Mouse (Mus musculus): ENCODE measurements around the gene Lrfn4. TPM values are rescaled to one million over a fixed set of nuclear protein-coding genes. Genes with fewer than 3 reads are reported as not detected.

Lrfn4 gene
- total RNA-seq, 1 experiment, result 22.8 TPM

DNA sequence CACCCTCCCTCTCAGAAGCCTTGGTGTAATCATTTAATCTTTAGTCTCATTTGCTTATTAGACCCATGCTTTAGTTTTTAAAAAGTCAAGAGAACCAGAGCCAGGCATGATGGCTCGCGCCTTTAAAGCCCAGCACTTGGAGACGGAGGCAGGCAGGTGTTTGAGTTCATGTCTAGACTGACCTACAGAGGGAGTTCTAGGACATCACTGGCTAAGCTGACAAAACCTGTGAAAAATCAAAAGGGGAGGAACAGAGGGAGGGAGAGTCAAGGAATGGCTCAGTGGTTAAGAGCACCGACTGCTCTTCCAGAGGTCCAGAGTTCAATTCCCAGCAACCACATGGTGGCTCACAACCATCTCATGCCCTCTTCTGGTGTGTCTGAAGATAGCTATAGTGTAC is 20.5 kb upstream of the Lrfn4 start:
- in situ Hi-C loops (cut with MboI; ENCODE audit: low sequenced_read_pairs in 2 of 2, unreplicated experiment in 2 of 2), result loop anchor here (25.0 kb wide), 3 partner anchors 101 to 351 kb away; partner anchors contain the start of genes Mrpl11 (in 1 of the 2) and Npas4 (in 1 of the 2)
- Histone ChIP-seq H3K36me3 (ENCODE audit: control insufficient read depth, insufficient read depth, low read length, poor library complexity, severe bottlenecking) (no peaks in the 10 kb centered on the region), H3K27ac (ENCODE audit: insufficient read depth, low read depth, low read length, poor library complexity, severe bottlenecking) (no peak overlapping the region), H3K4me1 (ENCODE audit: control insufficient read depth in 2 of 2, insufficient read depth in 2 of 2, low read length in 2 of 2, poor library complexity in 1 of 2) (no peaks in the 10 kb centered on the region), H3K9me3 (ENCODE audit: control insufficient read depth, insufficient read depth, low read depth, low read length) (no peaks in the 10 kb centered on the region), H3K9ac (ENCODE audit: insufficient read depth, low read depth, low read length, poor library complexity, severe bottlenecking) (no peak overlapping the region), H3K4me3 (ENCODE audit: insufficient read depth in 1 of 2, low read depth in 1 of 2, low read length in 2 of 2, poor library complexity in 1 of 2, severe bottlenecking in 1 of 2) (no peak overlapping the region)
- DNase-seq (ENCODE audit: low read depth, low spot score), result no peak
- TF ChIP-seq HCFC1 (IDR thresholded peaks at IDR 0.05; ENCODE audit: borderline replicate concordance, insufficient read depth, low read length), result no peak
- TF ChIP-seq ZNF384 (IDR thresholded peaks at IDR 0.05; ENCODE audit: low read depth, low read length), result no peak
- no peak for TF ChIP-seq CHD2 (IDR thresholded peaks at IDR 0.05; ENCODE audit: low read depth, low read length)
- TF ChIP-seq ZC3H11A (IDR thresholded peaks at IDR 0.05; ENCODE audit: borderline replicate concordance, low read depth, low read length), result no peak

DNA sequence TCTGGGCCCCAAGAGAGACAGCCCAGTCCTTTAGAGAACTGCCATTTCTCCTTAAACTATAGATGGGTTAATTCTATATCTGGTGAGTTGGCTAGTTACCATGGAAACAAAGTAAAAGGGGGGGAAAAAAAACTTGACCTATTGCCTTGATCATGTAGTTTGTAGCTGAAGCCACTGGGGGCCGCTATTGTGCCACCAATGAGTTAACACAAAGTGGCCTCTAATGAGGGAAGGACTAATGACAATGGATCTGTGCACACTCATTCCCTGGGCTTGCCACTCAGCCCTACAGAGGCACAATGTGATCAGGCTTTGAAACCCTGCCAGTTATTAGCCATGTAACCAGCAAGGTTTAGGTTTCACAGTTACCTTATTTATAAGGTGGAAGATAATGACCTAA is 13.4 kb upstream of the Lrfn4 start:
- H3K9me3 ChIP-seq (ENCODE audit: control insufficient read depth, insufficient read depth, low read depth, low read length), result no peaks in the 10 kb centered on the region
- peaks cover 3% of the 10 kb centered on the region; the same call in 1 of the 2 replicates for H3K36me3 ChIP-seq (ENCODE audit: control insufficient read depth, insufficient read depth, low read length, poor library complexity, severe bottlenecking)
- peak; percentile 81 for DNase-seq (ENCODE audit: low read depth, low spot score)
- TF ChIP-seq ZNF384 (IDR thresholded peaks at IDR 0.05; ENCODE audit: low read depth, low read length) (peak; percentile 91), ZC3H11A (IDR thresholded peaks at IDR 0.05; ENCODE audit: borderline replicate concordance, low read depth, low read length) (peak; percentile 46; the same call in 1 of the 2 replicates), MAFK (IDR thresholded peaks at IDR 0.05; ENCODE audit: insufficient read depth, low read depth, low read length) (no peak), HCFC1 (IDR thresholded peaks at IDR 0.05; ENCODE audit: borderline replicate concordance, insufficient read depth, low read length) (no peak), CHD2 (IDR thresholded peaks at IDR 0.05; ENCODE audit: low read depth, low read length) (no peak)
- H3K9ac ChIP-seq (ENCODE audit: insufficient read depth, low read depth, low read length, poor library complexity, severe bottlenecking), result no peak overlapping the region
- H3K4me3 ChIP-seq (ENCODE audit: insufficient read depth in 1 of 2, low read depth in 1 of 2, low read length in 2 of 2, poor library complexity in 1 of 2, severe bottlenecking in 1 of 2), result no peak overlapping the region
- peaks cover 0 to 6% of the 10 kb centered on the region in 2 experiments; a peak in 1 of 4 replicates for H3K4me1 ChIP-seq (ENCODE audit: control insufficient read depth in 2 of 2, insufficient read depth in 2 of 2, low read length in 2 of 2, poor library complexity in 1 of 2)
- in situ Hi-C loops (cut with MboI; ENCODE audit: low sequenced_read_pairs in 2 of 2, unreplicated experiment in 2 of 2), result loop anchor here (25.0 kb wide), 3 partner anchors 108 to 358 kb away; partner anchors contain the start of genes Mrpl11 (in 1 of the 2) and Npas4 (in 1 of the 2)
- H3K27ac ChIP-seq (ENCODE audit: insufficient read depth, low read depth, low read length, poor library complexity, severe bottlenecking), result no peak overlapping the region

DNA sequence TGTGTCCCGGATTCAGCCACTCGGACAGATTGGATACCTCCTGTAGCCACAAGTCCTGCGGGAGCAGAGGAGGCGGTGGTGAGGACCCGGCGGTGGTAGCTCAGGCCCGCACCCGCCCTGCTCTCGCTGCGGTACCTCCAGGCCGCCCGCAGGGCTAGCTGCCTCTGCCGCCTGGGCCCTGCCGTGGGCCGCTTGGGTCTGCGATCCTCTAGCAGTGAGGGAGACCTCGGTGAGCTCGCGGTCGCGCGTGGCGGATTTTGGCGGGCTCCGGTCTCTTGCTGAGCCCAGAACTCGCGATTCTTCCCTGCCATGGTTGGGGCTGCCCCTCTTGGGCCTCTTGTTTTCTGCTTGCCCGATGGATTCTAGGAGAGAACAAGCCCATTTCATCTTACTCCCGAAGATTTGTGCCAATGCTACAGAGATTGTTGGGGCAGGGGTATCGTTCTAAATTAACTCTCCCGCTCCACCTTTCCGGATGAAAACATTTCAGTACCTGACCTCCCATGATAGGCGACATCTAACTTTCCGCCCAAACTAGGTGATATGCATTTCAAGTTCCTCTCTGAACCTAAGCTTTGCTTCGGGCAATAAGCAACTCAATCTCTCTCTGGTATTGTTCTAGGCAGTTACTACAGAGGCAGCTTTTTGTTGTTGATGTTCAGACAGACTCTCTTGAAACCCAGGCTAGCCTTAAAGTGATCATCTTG is 10.5 kb upstream of the Lrfn4 start:
- DNase-seq (ENCODE audit: low read depth, low spot score), result no peak

DNA sequence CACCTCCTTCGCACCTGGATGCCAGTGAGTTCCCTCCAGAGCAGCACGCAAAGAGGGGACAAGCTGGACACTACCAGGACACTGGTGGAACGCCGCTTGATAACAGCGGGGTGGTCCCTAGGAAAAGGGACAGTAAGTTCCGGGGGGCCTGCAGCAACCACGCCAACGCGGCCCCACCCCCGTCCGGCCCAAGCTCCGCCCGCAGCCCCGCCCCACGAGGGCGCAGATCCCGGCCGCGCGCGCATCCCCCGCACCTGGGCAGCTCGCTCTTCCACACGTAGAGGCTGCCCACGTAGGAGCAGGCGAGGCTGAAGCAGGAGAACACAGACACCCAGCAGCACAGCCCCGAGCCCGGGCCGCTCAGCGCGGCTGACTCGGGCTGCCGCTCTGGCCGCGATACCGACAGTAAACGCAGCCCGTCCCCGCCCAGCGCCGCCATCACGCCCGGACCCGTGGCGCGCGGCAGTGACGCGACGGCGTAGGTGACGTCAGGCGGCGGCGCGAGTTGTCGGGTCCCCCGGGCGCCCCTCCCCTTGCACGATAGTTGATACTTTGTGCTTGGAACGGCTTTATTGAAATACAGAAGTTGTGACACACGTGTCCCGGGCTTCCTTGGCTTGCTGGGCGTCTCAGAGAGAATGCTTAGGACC is 9.8 kb upstream of the Lrfn4 start, which contains the start of gene Rce1:
TSS of gene Rce1 (minus strand) at position 463 of the 650 bp plus-strand sequence.
- Histone ChIP-seq H3K4me1 (ENCODE audit: control insufficient read depth in 2 of 2, insufficient read depth in 2 of 2, low read length in 2 of 2, poor library complexity in 1 of 2) (peaks cover 0 to 6% of the 10 kb centered on the region in 2 experiments; a peak in 1 of 4 replicates), H3K9ac (ENCODE audit: insufficient read depth, low read depth, low read length, poor library complexity, severe bottlenecking) (peak within 1 kb of the TSS; percentile 98), H3K27ac (ENCODE audit: insufficient read depth, low read depth, low read length, poor library complexity, severe bottlenecking) (peak within 1 kb of the TSS; percentile 90), H3K36me3 (ENCODE audit: control insufficient read depth, insufficient read depth, low read length, poor library complexity, severe bottlenecking) (peaks cover 20% of the 10 kb centered on the region), H3K4me3 (ENCODE audit: insufficient read depth in 1 of 2, low read depth in 1 of 2, low read length in 2 of 2, poor library complexity in 1 of 2, severe bottlenecking in 1 of 2) (peak within 1 kb of the TSS; percentile 96 to 99), H3K9me3 (ENCODE audit: control insufficient read depth, insufficient read depth, low read depth, low read length) (no peaks in the 10 kb centered on the region)
- DNase-seq (ENCODE audit: low read depth, low spot score), result peak; percentile 71
- in situ Hi-C loops (cut with MboI; ENCODE audit: low sequenced_read_pairs in 2 of 2, unreplicated experiment in 2 of 2), result loop anchor here (25.0 kb wide), 3 partner anchors 112 to 362 kb away; partner anchors contain the start of genes Mrpl11 (in 1 of the 2) and Npas4 (in 1 of the 2)
- TF ChIP-seq MAFK (IDR thresholded peaks at IDR 0.05; ENCODE audit: insufficient read depth, low read depth, low read length) (no peak), HCFC1 (IDR thresholded peaks at IDR 0.05; ENCODE audit: borderline replicate concordance, insufficient read depth, low read length) (peak; percentile 76)

More for the DNA sequence above, 10.5 kb upstream of the Lrfn4 start:
- H3K36me3 ChIP-seq (ENCODE audit: control insufficient read depth, insufficient read depth, low read length, poor library complexity, severe bottlenecking), result peaks cover 19% of the 10 kb centered on the region
- H3K4me1 ChIP-seq (ENCODE audit: control insufficient read depth in 2 of 2, insufficient read depth in 2 of 2, low read length in 2 of 2, poor library complexity in 1 of 2), result peaks cover 0 to 6% of the 10 kb centered on the region in 2 experiments; a peak in 1 of 4 replicates
- in situ Hi-C loops (cut with MboI; ENCODE audit: low sequenced_read_pairs in 2 of 2, unreplicated experiment in 2 of 2), result loop anchor here (25.0 kb wide), 3 partner anchors 111 to 361 kb away; partner anchors contain the start of genes Mrpl11 (in 1 of the 2) and Npas4 (in 1 of the 2)
- peak overlapping the region; percentile 68 for H3K27ac ChIP-seq (ENCODE audit: insufficient read depth, low read depth, low read length, poor library complexity, severe bottlenecking)
- peak overlapping the region; percentile 98 for H3K9ac ChIP-seq (ENCODE audit: insufficient read depth, low read depth, low read length, poor library complexity, severe bottlenecking)
- TF ChIP-seq HCFC1 (IDR thresholded peaks at IDR 0.05; ENCODE audit: borderline replicate concordance, insufficient read depth, low read length) (no peak), CHD2 (IDR thresholded peaks at IDR 0.05; ENCODE audit: low read depth, low read length) (peak; percentile 55), ZNF384 (IDR thresholded peaks at IDR 0.05; ENCODE audit: low read depth, low read length) (no peak), ZC3H11A (IDR thresholded peaks at IDR 0.05; ENCODE audit: borderline replicate concordance, low read depth, low read length) (no peak), MAFK (IDR thresholded peaks at IDR 0.05; ENCODE audit: insufficient read depth, low read depth, low read length) (no peak)
- H3K9me3 ChIP-seq (ENCODE audit: control insufficient read depth, insufficient read depth, low read depth, low read length), result no peaks in the 10 kb centered on the region
- peak overlapping the region; percentile 96 to 99 for H3K4me3 ChIP-seq (ENCODE audit: insufficient read depth in 1 of 2, low read depth in 1 of 2, low read length in 2 of 2, poor library complexity in 1 of 2, severe bottlenecking in 1 of 2)
